Mouse (Mus musculus) stomach, embryonic 15.5 days (tissue): Measurements from ENCODE around the gene Gm45837. TPM values are rescaled to one million over a fixed set of nuclear protein-coding genes. Genes with fewer than 3 reads are reported as not detected.

ENCODE experiments used
- ATAC-seq: fragments of 200-750 bp; cut with Nextera tagmentation; 2 replicates; pipeline ENCODE4 v1.8.0; 2017; ENCODE audit warnings: low read depth, moderate number of reproducible peaks, moderate TSS enrichment; ENCODE audit not compliant: insufficient read depth, low FRiP score
- H3K27ac ChIP-seq: fragments of 300-500 bp; sonication (generic); 2 replicates; pipeline ENCODE4 v1.5.1; 2015; ENCODE audit warnings: mild to moderate bottlenecking, inconsistent platforms
- H3K27me3 ChIP-seq: fragments of 300-500 bp; sonication (generic); replicated peaks from 2 replicates; pipeline ENCODE4 v1.6.1; 2015; ENCODE audit warnings: inconsistent platforms
- H3K36me3 ChIP-seq: fragments of 300-500 bp; sonication (generic); 2 replicates; pipeline ENCODE4 v1.6.1; 2015; ENCODE audit warnings: inconsistent platforms
- H3K4me1 ChIP-seq: fragments of 300-500 bp; sonication (generic); 2 replicates; pipeline ENCODE4 v1.6.1; 2015; ENCODE audit warnings: inconsistent platforms
- H3K4me2 ChIP-seq: fragments of 300-500 bp; sonication (generic); 2 replicates; pipeline ENCODE4 v1.6.1; 2015; ENCODE audit warnings: mild to moderate bottlenecking, inconsistent platforms
- H3K4me3 ChIP-seq: fragments of 300-500 bp; sonication (generic); replicated peaks from 2 replicates; pipeline ENCODE4 v1.5.1; 2015; ENCODE audit warnings: inconsistent platforms
- H3K9ac ChIP-seq: fragments of 300-500 bp; sonication (generic); 2 replicates; pipeline ENCODE4 v1.6.1; 2015; ENCODE audit warnings: inconsistent platforms
- H3K9me3 ChIP-seq: fragments of 300-500 bp; sonication (generic); 2 replicates; pipeline ENCODE4 v1.6.1; 2016; ENCODE audit warnings: inconsistent platforms
- WGBS: fragments of 180-500 bp; shearing (Covaris S2); methylation state at CpG from one replicate; pipeline ENCODE4 v1.1.7; 2015; 5-methylcytosine and 5-hydroxymethylcytosine counted together
- polyA plus RNA-seq: library from polyadenylated mRNA; unstranded; fragments of >200 nt; fragmentation: Nextera tagmentation; extraction: Ambion mirVana; gene quantifications from 2 replicates; pipeline ENCODE4 v1.2.1, GENCODE M21; 2015

Gm45837 gene
- polyA plus RNA-seq, 1 experiment from 2014 or later = 8.0 TPM

DNA sequence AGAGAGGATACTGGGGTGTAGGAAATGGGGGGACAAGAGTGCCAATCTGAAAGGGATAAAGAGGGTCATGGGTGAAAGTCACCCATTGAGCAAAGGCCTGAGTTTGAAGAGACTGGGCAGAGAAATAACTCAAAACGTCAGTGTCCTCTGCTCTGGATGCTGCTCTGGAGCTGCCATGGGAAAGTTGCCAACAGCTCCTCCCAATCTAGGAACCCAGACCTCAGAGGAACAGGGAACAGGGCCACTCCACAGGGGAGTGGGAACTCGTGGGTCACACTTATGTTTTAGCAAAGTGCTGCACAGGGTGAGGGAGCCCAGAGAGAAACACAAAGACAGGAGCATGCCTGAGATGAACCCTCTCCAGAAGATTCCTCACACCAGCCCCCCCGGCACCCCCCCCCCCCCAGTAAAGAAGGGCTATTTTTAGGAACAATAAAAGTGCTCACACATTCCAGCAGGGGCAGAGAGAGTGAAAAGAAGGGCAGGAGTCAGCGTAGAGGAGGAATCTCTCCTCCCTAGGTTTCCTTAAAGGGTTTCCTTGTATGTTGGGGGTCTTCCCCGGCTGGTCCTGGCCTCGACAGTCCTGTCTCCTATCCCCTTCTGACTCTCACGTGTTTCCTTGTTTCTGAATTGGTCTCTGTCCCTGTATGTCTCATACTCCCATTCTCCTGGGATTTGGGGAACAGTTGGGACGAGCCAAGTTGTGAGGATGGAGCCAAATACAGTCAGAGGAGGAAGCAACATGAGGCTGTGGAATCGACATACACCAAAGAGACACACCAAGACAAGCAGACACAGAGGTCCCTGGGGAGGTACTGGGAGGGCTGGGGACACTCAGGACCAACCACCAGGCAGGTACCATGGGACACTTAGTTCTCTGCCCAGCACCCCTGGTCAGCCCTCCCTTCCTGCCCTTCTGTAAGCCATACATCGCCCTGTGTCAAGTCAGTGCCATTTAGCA lies 62.2 kb downstream of the Gm45837 start:
- Histone ChIP-seq H3K36me3 (no peaks in the 10 kb centered on the region), H3K27me3 (no peaks in the 10 kb centered on the region), H3K27ac (no peak overlapping the region), H3K9me3 (no peaks in the 10 kb centered on the region), H3K4me2 (no peak overlapping the region), H3K4me3 (no peak overlapping the region), H3K9ac (no peak overlapping the region), H3K4me1 (peaks cover 8% of the 10 kb centered on the region; the same call in 1 of the 2 replicates)
- no peak for ATAC-seq
- WGBS = 45% methylated on average over 10 of the region's 10 CpGs

DNA sequence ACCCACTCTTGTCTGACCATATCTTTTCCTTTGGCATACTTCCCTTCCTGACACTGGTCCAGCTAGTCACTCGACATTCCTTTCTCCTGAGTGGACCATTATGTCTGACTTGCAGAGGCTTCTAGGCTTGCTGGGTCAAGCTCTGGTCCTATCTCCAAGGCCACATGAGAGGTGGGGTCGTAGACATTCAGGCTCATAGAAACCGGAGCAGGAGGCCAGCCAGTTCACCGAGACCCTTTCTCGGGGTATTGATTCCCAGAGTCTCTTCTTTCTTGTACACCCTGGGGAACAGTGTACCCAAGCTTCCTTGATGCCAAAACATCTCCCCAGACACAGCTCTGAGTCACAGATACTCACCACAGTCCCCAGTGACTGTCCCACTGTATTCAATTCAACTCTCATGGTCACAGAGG lies 63.7 kb downstream of the Gm45837 start:
- H3K9me3 ChIP-seq = no peaks in the 10 kb centered on the region
- no peak overlapping the region for H3K4me3 ChIP-seq
- 75% methylated on average over 5 of the region's 5 CpGs for WGBS
- H3K4me2 ChIP-seq = no peak overlapping the region
- no peaks in the 10 kb centered on the region for H3K27me3 ChIP-seq
- no peak overlapping the region for H3K27ac ChIP-seq
- no peak overlapping the region for H3K9ac ChIP-seq
- ATAC-seq = no peak
- H3K4me1 ChIP-seq = peaks cover 8% of the 10 kb centered on the region; the same call in 1 of the 2 replicates
- no peaks in the 10 kb centered on the region for H3K36me3 ChIP-seq

DNA sequence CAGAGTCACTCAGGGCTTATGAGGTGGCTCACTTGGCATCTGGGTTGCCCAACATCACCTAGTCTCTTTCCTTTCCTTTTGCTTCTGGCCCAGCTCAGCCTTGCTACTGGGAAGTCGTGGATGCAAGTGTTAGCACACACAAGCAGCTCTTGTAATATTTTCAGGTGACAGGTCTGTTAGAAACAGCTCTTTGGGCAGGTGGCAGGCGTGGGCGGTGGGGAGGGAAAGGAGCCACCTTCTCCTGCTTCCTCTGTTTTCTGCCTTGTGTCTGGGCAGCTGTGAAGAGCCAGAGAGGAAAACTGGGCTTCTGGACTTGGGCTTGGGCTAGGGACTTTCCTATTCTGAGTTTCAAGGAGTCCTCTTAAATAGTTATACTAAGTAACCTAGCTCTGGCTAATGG lies 65.3 kb downstream of the Gm45837 start:
- no peak overlapping the region for H3K27ac ChIP-seq
- no peaks in the 10 kb centered on the region for H3K36me3 ChIP-seq
- 72% methylated on average over 3 of the region's 3 CpGs for WGBS
- H3K9me3 ChIP-seq = no peaks in the 10 kb centered on the region
- H3K27me3 ChIP-seq = no peaks in the 10 kb centered on the region
- peaks cover 8% of the 10 kb centered on the region; the same call in 1 of the 2 replicates for H3K4me1 ChIP-seq
- no peak overlapping the region for H3K4me3 ChIP-seq
- no peak overlapping the region for H3K4me2 ChIP-seq
- no peak overlapping the region for H3K9ac ChIP-seq
- ATAC-seq = no peak

DNA sequence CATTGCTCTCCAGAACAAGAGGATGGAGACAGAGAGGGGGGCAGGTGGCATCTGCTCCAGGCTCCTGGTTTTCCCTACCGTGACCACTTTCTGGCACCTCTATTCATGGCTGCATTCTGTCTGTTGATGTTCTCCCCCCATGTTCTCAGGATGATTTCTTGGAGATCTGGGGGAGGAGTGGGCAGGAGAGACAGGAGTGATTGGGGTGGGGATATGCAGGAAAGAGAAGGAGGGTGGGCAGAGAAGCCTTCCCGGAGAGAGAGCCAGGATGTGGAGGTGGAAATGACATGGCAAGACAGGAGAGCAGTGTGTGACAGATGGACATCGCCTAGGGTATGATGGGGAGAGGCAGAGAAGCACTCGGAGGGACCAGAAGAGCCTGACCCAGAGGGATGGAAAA lies 65.8 kb downstream of the Gm45837 start:
- WGBS = 78% methylated on average over 4 of the region's 4 CpGs
- H3K27me3 ChIP-seq = no peaks in the 10 kb centered on the region
- no peak for ATAC-seq
- no peak overlapping the region for H3K4me3 ChIP-seq
- no peak overlapping the region for H3K4me2 ChIP-seq
- no peak overlapping the region for H3K9ac ChIP-seq
- H3K36me3 ChIP-seq = no peaks in the 10 kb centered on the region
- peaks cover 8% of the 10 kb centered on the region; the same call in 1 of the 2 replicates for H3K4me1 ChIP-seq
- H3K27ac ChIP-seq = no peak overlapping the region
- no peaks in the 10 kb centered on the region for H3K9me3 ChIP-seq

DNA sequence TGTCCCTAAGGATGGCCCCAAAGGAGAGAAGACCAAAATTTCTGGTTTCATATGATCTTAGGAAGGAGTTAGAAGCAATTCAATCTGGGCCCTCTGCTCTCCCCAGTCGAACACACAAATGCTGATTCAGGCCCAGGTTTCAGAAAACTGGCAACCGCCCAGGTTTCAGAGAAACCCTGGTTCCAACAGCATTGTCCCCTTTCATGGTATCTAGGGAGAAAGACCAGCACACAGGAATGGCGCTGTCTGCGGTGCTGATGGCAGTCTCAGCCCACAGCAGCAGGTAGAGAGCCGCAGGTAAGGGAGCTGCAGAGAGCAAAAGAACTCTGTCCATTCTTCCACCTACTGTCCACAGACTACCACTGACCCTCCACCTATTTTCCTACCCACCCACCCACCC lies 66.5 kb downstream of the Gm45837 start:
- Histone ChIP-seq H3K9ac (no peak overlapping the region), H3K36me3 (no peaks in the 10 kb centered on the region), H3K4me1 (peaks cover 5% of the 10 kb centered on the region; the same call in 1 of the 2 replicates), H3K4me3 (no peak overlapping the region), H3K27me3 (no peaks in the 10 kb centered on the region), H3K9me3 (no peaks in the 10 kb centered on the region), H3K4me2 (no peak overlapping the region), H3K27ac (no peak overlapping the region)
- no peak for ATAC-seq
- WGBS = 37% methylated on average over 5 of the region's 5 CpGs

DNA sequence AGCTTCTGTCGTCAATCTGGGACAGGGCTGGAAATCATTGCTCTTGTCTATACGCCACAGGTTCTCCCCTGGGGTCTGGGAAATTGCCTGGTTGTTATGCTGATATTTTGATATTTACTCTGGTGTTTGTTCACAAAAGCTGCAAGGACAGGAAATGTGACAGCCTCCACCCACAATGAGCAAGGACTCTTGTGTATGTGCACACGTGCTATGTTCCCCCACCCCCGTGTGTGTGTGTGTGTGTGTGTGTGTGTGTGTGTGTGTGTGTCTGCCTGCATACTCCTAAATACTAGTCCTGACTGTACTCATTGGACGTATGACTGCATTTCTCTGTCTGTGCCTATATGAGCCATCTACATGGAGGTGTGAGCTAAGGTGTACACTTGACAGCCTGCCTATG lies 67.4 kb downstream of the Gm45837 start:
- no peak overlapping the region for H3K4me2 ChIP-seq
- no peaks in the 10 kb centered on the region for H3K27me3 ChIP-seq
- no peak for ATAC-seq
- H3K4me1 ChIP-seq = no peaks in the 10 kb centered on the region
- H3K36me3 ChIP-seq = no peaks in the 10 kb centered on the region
- H3K27ac ChIP-seq = no peak overlapping the region
- H3K4me3 ChIP-seq = no peak overlapping the region
- no peak overlapping the region for H3K9ac ChIP-seq
- 68% methylated on average over 5 of the region's 5 CpGs for WGBS
- H3K9me3 ChIP-seq = no peaks in the 10 kb centered on the region

DNA sequence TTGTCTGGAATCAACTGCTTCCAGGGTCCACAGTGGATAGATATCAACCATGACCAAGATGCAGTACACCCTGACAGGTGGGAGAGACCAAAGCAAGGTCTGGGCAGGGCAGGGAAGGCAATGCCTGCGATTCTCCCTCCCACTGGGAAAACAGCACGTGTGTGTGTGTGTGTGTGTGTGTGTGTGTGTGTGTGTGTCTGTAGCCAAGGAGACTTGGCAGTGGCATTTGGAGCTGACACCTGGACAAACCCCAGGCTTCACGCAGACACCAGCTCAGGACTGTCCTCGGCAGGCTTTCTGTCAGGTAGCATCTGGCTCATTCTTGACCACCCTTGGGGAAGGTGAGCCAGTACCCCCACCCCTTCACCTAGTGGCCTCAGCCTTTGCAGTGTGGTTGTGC lies 69.2 kb downstream of the Gm45837 start:
- 56% methylated on average over 4 of the region's 4 CpGs for WGBS
- Histone ChIP-seq H3K4me3 (no peak overlapping the region), H3K27ac (no peak overlapping the region), H3K4me1 (no peaks in the 10 kb centered on the region), H3K9me3 (no peaks in the 10 kb centered on the region), H3K4me2 (no peak overlapping the region), H3K36me3 (no peaks in the 10 kb centered on the region), H3K27me3 (no peaks in the 10 kb centered on the region), H3K9ac (no peak overlapping the region)
- ATAC-seq = no peak

DNA sequence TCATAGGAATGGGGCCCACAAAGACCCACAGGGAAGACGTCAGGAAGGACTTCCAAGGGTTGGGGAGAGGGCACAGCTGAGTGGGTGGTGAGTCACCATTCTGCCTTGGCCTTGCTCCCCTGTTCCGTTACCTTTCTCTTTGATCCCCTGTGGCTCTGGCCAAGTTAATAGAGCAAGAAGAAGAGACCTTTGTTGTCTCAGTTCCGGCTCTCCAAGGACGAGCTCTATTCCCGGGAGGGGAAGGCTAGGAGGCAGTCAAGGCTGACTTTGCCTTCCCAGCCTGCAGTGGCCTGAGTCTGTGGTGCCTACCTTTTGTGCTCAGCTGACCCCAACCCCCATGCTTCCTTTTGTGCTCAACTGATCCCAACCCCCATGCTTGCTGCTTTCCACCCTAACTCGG lies 70.0 kb downstream of the Gm45837 start:
- Histone ChIP-seq H3K27ac (no peak overlapping the region), H3K4me2 (no peak overlapping the region), H3K4me1 (no peaks in the 10 kb centered on the region), H3K36me3 (no peaks in the 10 kb centered on the region), H3K9ac (no peak overlapping the region), H3K4me3 (no peak overlapping the region), H3K9me3 (no peaks in the 10 kb centered on the region), H3K27me3 (no peaks in the 10 kb centered on the region)
- no peak for ATAC-seq
- 64% methylated on average over 6 of the region's 6 CpGs for WGBS

DNA sequence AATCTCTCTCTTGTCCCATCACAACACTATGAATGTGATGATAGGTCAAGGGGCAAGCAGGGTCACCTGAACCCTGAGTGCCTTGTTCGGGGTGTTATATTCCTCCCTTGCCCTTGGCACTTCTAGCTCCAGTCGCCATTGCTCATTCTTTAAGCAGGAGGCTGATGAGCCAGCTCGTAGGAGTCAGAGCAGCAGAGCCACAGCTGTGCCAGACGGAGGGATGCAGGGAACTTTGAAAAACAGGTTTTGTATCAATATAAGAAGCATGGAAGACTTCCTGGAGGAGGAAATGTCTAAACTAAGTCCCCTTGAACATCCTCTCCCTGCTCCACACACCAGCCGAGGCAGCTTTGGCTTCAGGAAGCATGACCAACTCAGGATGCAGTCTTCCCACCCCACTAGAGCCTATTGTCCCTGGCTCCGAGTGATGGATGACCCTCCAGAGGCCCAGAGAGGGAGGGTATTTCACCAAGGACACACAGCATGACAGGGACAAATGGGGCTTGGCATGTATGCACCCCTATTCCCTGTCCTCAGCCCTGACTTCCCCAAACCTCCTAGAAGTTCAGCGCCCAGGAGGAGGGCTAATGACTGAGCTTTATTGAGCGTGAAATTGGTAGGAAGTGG lies 71.3 kb downstream of the Gm45837 start:
- H3K36me3 ChIP-seq = no peaks in the 10 kb centered on the region
- no peak overlapping the region for H3K27ac ChIP-seq
- no peaks in the 10 kb centered on the region for H3K4me1 ChIP-seq
- no peak overlapping the region for H3K4me3 ChIP-seq
- H3K4me2 ChIP-seq = no peak overlapping the region
- H3K27me3 ChIP-seq = no peaks in the 10 kb centered on the region
- ATAC-seq = no peak
- H3K9ac ChIP-seq = no peak overlapping the region
- 47% methylated on average over 8 of the region's 8 CpGs for WGBS
- no peaks in the 10 kb centered on the region for H3K9me3 ChIP-seq

DNA sequence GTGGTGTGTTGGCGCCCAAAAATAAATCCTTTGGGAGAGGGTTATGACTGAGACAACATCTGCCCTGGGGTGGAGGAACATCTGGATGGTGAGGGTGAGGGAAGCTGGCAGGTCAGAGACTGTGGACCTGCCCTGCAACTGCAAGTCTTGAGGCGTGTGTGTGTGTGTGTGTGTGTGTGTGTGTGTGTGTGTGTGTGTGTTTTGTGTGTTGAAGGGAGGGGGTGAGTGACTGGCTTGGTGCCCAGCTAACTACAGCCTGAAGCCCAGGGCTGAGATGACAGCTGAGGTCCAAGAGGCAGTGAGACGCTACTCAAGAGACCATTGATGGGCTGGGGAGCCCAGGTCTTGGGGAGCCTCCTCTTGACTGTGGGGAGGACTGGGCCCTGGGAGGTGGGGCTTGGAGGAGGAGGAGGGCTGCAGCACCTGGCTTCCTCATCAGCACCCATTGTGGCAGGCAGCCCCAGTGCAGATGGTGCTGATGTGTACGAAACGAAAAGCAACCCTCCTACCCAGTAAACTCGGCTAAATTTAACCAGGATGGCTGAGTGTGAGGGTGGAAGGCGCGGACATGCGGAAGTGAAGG lies 71.9 kb downstream of the Gm45837 start:
- no peaks in the 10 kb centered on the region for H3K4me1 ChIP-seq

DNA sequence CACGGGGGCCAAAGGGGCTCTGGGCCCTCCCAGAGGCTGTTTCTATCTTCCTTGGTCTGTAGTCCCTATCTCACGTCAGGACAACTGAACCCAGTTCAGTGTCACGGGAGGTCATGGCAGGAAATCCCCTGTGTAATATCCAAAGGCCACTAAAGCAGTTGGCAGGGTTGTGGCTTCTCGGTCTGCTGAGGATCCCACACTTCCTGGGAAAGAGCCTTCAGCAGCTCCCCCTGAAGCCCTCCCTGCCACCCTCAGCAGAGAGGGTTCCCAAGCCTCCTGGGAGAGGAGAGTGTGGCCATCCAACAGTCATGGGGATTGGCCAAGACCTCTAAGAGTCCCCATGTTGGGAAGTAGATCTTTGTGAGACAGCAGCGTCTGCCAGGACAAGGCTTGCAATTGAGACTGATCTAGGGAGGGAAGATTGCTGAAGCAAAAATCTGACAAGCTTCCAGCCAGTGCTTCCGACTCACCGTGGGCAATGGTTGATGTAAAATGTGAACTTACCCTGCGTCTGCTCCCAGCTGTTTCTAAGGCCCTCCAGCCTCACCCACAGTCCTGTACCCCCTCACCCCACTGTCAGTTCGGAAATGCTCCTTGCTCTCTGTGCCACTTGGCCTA lies 72.9 kb downstream of the Gm45837 start:
- Histone ChIP-seq H3K27me3 (no peaks in the 10 kb centered on the region), H3K9ac (no peak overlapping the region), H3K4me1 (no peaks in the 10 kb centered on the region), H3K4me3 (no peak overlapping the region), H3K36me3 (no peaks in the 10 kb centered on the region), H3K4me2 (no peak overlapping the region), H3K9me3 (no peaks in the 10 kb centered on the region), H3K27ac (no peak overlapping the region)
- ATAC-seq = no peak
- 67% methylated on average over 9 of the region's 9 CpGs for WGBS

More for the DNA sequence above, 71.9 kb downstream of the Gm45837 start:
- Histone ChIP-seq H3K9ac (no peak overlapping the region), H3K4me3 (no peak overlapping the region), H3K9me3 (no peaks in the 10 kb centered on the region), H3K4me2 (no peak overlapping the region), H3K27me3 (no peaks in the 10 kb centered on the region), H3K36me3 (no peaks in the 10 kb centered on the region), H3K27ac (no peak overlapping the region)
- ATAC-seq = peak; percentile 51
- 64% methylated on average over 9 of the region's 9 CpGs for WGBS

DNA sequence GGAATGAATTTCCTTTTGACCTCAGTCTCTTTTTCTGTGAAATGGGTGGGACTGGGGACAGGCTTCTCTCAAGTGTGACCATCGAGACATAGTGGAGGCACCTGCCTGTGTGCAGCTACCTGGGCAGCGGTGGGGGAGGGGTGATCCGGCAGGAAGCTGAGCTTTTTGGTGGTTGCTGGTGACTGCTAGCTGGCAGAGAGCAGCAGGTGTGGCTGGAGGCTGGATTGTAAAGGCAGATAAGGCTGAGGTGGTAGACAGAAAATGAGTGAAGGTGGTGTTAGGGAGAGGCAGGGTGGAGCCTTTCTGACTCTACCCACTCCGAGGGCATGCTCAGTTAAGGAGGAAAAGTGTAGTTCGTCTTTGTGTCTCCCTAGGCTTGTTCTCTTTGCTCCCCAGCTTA lies 76.4 kb downstream of the Gm45837 start:
- H3K36me3 ChIP-seq = no peaks in the 10 kb centered on the region
- no peak overlapping the region for H3K4me3 ChIP-seq
- H3K4me2 ChIP-seq = no peak overlapping the region
- no peak overlapping the region for H3K27ac ChIP-seq
- H3K4me1 ChIP-seq = no peaks in the 10 kb centered on the region
- H3K9me3 ChIP-seq = no peaks in the 10 kb centered on the region
- WGBS = 62% methylated on average over 5 of the region's 5 CpGs
- no peak overlapping the region for H3K9ac ChIP-seq
- ATAC-seq = no peak
- no peaks in the 10 kb centered on the region for H3K27me3 ChIP-seq
